Mouse (Mus musculus) heart, postnatal 14 days (tissue): ENCODE measurements around the gene Gm17267. TPM values are rescaled to one million over a fixed set of nuclear protein-coding genes. Genes with fewer than 3 reads are reported as not detected.
"Not testable (repeated sequence)": the region's sequence is repeated elsewhere in the genome, so short reads cannot be mapped to it uniquely, and the experiment has no call there.

Experiments used
- DNase-seq, 2 experiments: peaks; one replicate each; pipeline ENCODE4 v3.0.0; 2021 to 2022
- intact Hi-C: fragments of 180-260 bp; cut with DNase I; formaldehyde crosslinking; loops from one replicate; pipeline ENCODE4 v1.15.1; 2025
- long read RNA-seq, 2 experiments: library from polyadenylated mRNA; stranded (forward); transcript quantifications; one replicate each; pipeline ENCODE4 v2.0.0; 2021
- total RNA-seq, 2 experiments: library from RNA; stranded (reverse); gene quantifications; 2 replicates each; pipeline ENCODE4 v1.2.3; 2021

Gm17267 gene
- not detected for total RNA-seq
- long read RNA-seq, experiment 1: 0 reads
- long read RNA-seq, experiment 2: 0 reads

DNA sequence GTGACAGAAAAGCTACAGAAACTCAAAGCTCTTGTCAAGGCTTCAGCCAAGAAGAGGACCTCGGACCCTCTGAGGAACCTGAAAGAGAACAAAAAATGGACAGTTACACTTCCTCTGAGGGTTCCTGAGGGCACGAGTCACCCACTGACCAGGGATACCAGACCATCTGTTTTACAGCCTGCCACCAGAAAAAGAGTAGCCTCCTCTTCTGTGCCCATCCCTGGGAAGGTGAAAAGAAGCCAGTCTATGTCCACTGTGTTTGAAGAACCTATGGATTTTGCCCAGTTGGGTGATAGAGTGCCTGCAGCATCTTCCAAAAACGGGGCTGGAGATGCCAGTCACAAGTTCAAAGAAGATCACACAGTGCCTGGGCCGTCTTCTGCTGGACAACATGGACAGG, at the start of gene Gm17267:
Gene Gm17267, plus strand, starts transcription at position 301 of the 400 bp plus-strand sequence.
- intact Hi-C loops, DNase-seq: not testable (repeated sequence)
